Mouse (Mus musculus) central nervous system, embryonic 14 days (tissue): Measurements from ENCODE around the gene Il17rd. TPM values are rescaled to one million over a fixed set of nuclear protein-coding genes. Genes with fewer than 3 reads are reported as not detected.

Source experiments
- polyA plus RNA-seq: library from polyadenylated mRNA; depleted of rRNA; stranded (reverse); fragments of >200 nt; gene quantifications from 2 replicates; pipeline ENCODE4 v1.2.3, GENCODE M21; 2012; rRNA removed

Il17rd gene
- 5.0 and 7.3 TPM in 2 replicates for polyA plus RNA-seq

GRCm38 (mm10) chr14:27038783-27039182, at the start of gene Il17rd:
Il17rd (plus strand) TSS chr14:27038941.

GRCm38 (mm10) chr14:26994211-26994741, 44.5 kb upstream of the Il17rd start, which contains the start of gene Hesx1:
Hesx1 (plus strand) TSS chr14:26994416.

GRCm38 (mm10) chr14:27114362-27115274, 75.9 kb downstream of the Il17rd start, which contains the start of gene Arhgef3:
Arhgef3 (plus strand) TSS chr14:27114899.

Other genes starting within 250 kb of the Il17rd start
- 0.08 TPM in 1 of 2 replicates, not detected in the other for gene Asb14, start 144.4 kb upstream of the Il17rd start, polyA plus RNA-seq
- 26.0 and 29.9 TPM in 2 replicates for gene Appl1, start 67.7 kb upstream of the Il17rd start, polyA plus RNA-seq
- gene Hesx1, start 44.5 kb upstream of the Il17rd start, polyA plus RNA-seq = not detected in 2 replicates
- 2.9 and 4.5 TPM in 2 replicates for gene Arhgef3, start 76.0 kb downstream of the Il17rd start, polyA plus RNA-seq